Mouse (Mus musculus): ENCODE results near the gene Adcy1. TPM values are rescaled to one million over a fixed set of nuclear protein-coding genes. Genes with fewer than 3 reads are reported as not detected.

The Adcy1 gene
- polyA plus RNA-seq, 1 experiment from 2014 or later = 1.5 TPM

Other genes starting within 250 kb of the Adcy1 start
- gene Gm11983, start 225.8 kb upstream of the Adcy1 start, polyA plus RNA-seq (2015; fragmentation: Nextera tagmentation; extraction: Ambion mirVana) = not detected in 2 replicates
- not detected in 2 replicates for gene Gm11985, start 125.1 kb downstream of the Adcy1 start, polyA plus RNA-seq (2015; fragmentation: Nextera tagmentation; extraction: Ambion mirVana)
- gene Igfbp1, start 134.3 kb downstream of the Adcy1 start, polyA plus RNA-seq (2015; fragmentation: Nextera tagmentation; extraction: Ambion mirVana) = 5.6 and 8.3 TPM in 2 replicates
- gene Igfbp3, start 150.4 kb downstream of the Adcy1 start, polyA plus RNA-seq (2015; fragmentation: Nextera tagmentation; extraction: Ambion mirVana) = 82.7 and 90.6 TPM in 2 replicates

Measured in kidney, embryonic 15.5 days (tissue).